Mouse (Mus musculus) cerebellum, adult 18-20 months (tissue): Measurements from ENCODE around the gene Chst13.

Experiments used
- DNase-seq, 2 experiments: peaks; one replicate each; pipeline ENCODE4 v3.0.0; 2021

The Chst13 gene

GRCm38 (mm10) chr6:90324991-90325390 lies at the start of gene Chst13:
TSS of gene Chst13 (minus strand) at chr6:90325185.
- DNase-seq, result no peak

- no peak for DNase-seq
These were observed 49.7 kb upstream of the Chst13 start for GRCm38 (mm10) chr6:90374647-90375046.

- DNase-seq, result peak; percentile 54 to 70
These were observed 45.0 kb upstream of the Chst13 start for GRCm38 (mm10) chr6:90369725-90370553.

GRCm38 (mm10) chr6:90368976-90369724 lies 44.2 kb upstream of the Chst13 start, which contains the start of gene Zxdc:
TSS of gene Zxdc (plus strand) at chr6:90369492.
- peak; percentile 99 to 100 for DNase-seq

- DNase-seq, result no peak
These were observed 38.3 kb upstream of the Chst13 start for GRCm38 (mm10) chr6:90363301-90363700.

GRCm38 (mm10) chr6:90360922-90361614 lies 36.1 kb upstream of the Chst13 start:
- DNase-seq, result no peak

GRCm38 (mm10) chr6:90360024-90360781 lies 35.2 kb upstream of the Chst13 start:
- peak in 1 of 2 experiments; percentile 14 for DNase-seq

- DNase-seq, result no peak
These were observed 34.5 kb upstream of the Chst13 start for GRCm38 (mm10) chr6:90359445-90359844.

GRCm38 (mm10) chr6:90358142-90358541 lies 33.2 kb upstream of the Chst13 start:
- no peak for DNase-seq

GRCm38 (mm10) chr6:90350011-90350410 lies 25.0 kb upstream of the Chst13 start:
- no peak for DNase-seq

GRCm38 (mm10) chr6:90348500-90348899 lies 23.5 kb upstream of the Chst13 start:
- DNase-seq, result no peak

GRCm38 (mm10) chr6:90347183-90347582 lies 22.2 kb upstream of the Chst13 start:
- DNase-seq, result no peak

- DNase-seq, result peak; percentile 38 to 52
These were observed 17.4 kb upstream of the Chst13 start for GRCm38 (mm10) chr6:90342343-90342742.

GRCm38 (mm10) chr6:90334244-90334643 lies 9.3 kb upstream of the Chst13 start:
- no peak for DNase-seq

GRCm38 (mm10) chr6:90332561-90333425 lies 7.8 kb upstream of the Chst13 start, which contains the start of gene Uroc1:
TSS of gene Uroc1 (plus strand) at chr6:90333284.
- DNase-seq, result no peak

- DNase-seq, result peak; percentile 78 to 84
These were observed 5.0 kb upstream of the Chst13 start for GRCm38 (mm10) chr6:90329953-90330352.

GRCm38 (mm10) chr6:90327670-90328069 lies 2.7 kb upstream of the Chst13 start:
- peak; percentile 27 to 34 for DNase-seq

GRCm38 (mm10) chr6:90324463-90324862 lies 522 bp downstream of the Chst13 start:
- no peak for DNase-seq

GRCm38 (mm10) chr6:90324026-90324425 lies 959 bp downstream of the Chst13 start:
- DNase-seq, result no peak

- DNase-seq, result no peak
These were observed 3.2 kb downstream of the Chst13 start for GRCm38 (mm10) chr6:90321811-90322210.

GRCm38 (mm10) chr6:90320429-90320828 lies 4.6 kb downstream of the Chst13 start:
- DNase-seq, result no peak
